Mouse (Mus musculus): ENCODE data around the gene Gdi2.

Gdi2 gene

DNA sequence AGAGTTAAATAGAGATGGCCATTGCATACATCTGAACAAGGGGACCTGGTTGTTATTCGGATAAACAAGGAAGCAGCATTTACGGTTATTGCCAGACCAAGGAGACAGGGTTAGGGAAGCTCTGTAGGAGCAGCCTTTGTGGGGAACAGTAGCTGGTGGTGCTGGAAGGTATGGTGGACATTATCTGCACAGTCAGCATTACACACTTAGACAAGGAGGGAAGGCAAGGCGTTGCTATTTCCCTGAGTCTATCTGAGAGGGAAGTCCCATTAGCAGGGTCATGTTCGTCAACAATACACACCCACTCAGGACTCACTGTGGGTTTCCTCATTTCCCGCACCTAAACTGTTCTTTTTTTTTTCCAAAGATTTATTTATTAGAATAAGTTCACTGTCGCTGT, 10.0 kb downstream of the Gdi2 start:
- no peak for DNase-seq

DNA sequence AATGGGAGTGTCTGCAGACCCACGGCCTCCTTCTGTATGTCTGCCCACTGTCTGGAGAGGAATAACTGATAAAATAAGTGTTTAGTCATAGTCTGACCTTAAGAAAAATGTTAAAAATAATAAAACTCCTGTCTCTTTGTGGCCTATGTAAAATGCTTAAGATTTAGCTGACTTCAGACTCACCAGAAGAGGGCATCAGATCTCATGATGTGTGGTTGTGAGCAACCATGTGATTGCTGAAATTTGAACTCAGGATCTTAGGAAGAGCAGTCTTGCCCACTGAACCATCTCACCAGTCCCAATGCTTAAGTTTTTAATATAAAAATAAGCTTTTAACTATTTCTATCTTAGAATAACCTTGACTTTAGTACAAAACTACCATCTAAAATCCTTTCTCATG, 25.3 kb downstream of the Gdi2 start:
- DNase-seq, result no peak

DNA sequence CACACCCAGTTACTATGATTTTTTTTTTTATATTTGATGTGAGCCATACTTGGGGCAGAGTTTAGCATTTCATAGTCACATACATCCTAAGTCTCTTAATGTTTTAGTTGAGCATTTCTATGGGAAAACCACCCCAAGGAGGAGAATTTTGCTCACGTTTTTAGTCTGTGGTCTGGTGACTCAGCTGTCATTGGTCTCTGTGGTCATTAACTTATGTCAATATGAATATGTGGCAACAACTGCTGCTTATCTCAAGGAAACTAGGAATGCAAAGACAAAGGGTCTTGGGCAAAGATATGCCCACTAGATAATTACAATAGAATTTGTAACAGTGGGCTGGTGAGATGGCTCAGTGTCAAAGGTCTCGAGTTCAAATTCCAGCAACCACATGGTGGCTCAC, 26.1 kb downstream of the Gdi2 start:
- DNase-seq, result no peak

DNA sequence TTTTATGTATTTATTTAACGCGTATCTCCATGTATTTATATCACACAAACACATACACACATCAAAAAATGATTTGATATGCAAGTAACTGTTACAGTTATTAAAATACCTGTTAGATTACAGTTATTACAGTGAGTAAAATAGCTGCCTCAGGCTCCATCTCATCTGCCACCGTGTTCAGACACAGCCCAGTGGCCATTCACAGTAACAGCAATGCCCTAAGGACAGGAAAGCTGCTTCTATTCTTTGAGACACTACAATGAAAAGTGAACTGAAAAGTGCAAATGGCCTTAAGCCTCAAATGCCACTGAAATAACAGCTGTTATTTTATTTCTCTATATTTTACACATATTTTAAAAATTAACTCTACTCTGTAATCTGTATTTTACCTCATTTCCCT, 52.9 kb downstream of the Gdi2 start:
- DNase-seq, result no peak

DNA sequence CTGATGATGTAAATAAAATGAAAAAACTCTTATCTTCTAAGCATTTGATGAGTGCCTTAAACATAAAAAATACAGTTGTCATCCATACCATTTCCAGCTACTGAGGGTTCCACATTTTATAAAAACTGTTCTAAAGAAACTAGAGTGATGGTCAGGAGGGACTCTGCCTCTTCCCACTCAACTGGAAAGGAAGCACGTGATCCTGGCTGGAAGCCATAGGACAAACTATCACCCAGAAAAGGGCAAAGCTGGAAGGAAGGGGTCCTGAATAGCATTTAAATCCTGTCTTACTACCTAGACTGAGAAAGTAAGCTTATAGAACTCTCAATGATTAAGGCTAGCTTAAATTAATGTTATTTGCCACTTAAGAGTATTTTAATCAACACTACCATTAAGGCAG, 56.4 kb downstream of the Gdi2 start:
- DNase-seq, result peak; percentile 10 to 29

DNA sequence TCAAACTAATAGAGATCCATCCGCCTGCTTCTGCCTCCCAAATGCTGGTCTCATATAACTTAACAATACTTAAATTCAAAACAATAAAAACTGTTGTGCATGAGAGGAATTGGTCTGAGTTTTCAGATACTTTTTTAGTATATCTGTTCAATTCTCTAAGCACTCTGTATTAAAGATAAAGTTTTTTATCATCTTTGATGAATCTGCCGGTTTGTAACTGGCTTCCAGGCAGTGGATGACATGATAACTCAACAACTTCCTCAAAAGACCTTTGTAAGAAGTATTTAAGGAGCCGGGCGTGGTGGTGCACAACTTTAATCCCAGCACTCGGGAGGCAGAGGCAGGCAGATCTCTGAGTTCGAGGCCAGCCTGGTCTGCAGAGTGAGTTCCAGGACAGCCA, 58.4 kb downstream of the Gdi2 start:
- no peak for DNase-seq

DNA sequence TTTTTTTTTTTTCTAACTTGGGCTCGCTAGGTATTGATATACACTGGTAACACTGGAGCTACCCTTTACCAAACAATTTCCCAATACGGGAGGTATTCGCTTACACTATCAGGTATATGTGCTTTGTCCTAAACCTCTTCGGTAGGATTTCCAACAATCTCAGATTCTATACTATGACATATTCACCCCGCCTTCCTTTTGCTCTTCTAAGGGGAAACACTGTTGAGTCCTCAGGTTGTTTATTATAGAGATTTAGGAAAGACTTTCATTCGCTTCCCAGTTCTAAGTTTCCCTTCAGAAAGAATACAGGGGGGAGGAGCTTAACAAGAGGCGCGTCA, 71.9 kb downstream of the Gdi2 start:
- no peak for DNase-seq

DNA sequence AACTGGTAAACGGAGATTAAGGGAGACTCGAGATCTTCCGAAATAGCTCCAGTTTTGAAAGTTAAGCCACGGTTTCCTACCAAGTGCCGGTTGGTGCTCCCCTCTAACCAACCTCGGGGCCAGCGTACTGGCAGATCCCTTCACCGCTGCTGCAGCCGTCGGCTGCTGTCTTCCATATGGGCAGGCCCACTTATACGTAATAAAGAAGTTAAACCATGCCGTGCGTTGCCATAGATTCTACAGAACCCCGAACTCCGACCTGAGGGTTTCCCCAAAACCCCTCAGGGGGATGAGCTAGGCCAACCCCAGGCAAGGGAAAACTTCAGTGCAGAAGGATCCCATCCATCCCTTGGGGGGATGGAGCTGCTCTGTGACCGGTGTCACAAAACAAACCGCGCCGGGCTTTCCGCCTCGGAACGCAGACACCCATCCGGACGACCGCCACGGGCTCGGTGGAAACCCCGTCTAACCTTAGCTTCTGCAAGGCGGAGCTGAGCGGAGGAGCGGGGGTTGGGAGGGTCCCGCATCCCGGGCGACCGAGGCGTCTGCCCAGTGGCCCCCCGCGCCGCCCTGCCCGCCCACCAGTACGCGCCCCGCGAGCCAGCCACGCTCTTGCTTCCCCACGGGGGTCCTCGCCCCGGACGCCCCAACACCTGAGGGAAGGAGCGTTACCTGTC, 72.4 kb downstream of the Gdi2 start:
- DNase-seq, result peak; percentile 50 to 71

DNA sequence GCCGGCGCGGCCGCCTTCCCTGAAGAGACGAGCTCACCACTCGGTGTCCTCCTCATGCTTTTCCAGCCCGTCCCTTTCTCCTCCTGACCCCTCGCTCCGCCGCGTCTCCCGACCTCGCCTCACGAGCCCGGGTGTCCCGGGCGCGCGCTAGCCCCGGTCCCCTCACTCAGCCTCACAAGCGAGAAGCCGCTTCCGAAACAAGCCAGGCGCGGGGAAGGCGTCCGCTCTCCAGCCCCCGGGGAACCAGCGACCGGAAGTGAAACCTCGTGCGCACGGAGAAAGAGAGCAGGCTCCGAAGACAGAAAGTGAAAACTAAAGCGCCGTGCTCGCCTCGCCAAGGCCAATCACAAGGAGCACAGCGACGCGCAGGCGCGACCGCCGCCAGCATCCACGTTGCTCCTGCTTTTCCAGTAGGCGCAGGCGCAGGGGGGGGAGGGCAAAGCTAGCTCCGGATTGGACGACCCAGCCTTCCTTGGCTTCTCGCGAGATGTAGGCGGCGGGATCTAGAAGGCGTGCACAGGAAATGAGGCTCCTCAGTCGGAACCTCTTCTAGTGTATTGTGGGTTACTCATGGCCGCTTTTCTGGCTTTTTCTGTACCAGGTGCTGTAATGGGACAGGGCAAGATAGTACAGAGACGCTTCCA, 73.1 kb downstream of the Gdi2 start, which contains the start of gene Fam208b:
Fam208b (minus strand) TSS at position 314 of the 644 bp plus-strand sequence.
- peak; percentile 98 to 99 for DNase-seq
